Mouse (Mus musculus): ENCODE data around the gene Rangrf. TPM values are rescaled to one million over a fixed set of nuclear protein-coding genes. Genes with fewer than 3 reads are reported as not detected.
A peak's percentile ranks its signal among the peaks of the same experiment; 100 is the strongest.

Gene Rangrf
- total and polyA plus RNA-seq, 3 experiments, result 80.7 to 145 (median 100) TPM

DNA sequence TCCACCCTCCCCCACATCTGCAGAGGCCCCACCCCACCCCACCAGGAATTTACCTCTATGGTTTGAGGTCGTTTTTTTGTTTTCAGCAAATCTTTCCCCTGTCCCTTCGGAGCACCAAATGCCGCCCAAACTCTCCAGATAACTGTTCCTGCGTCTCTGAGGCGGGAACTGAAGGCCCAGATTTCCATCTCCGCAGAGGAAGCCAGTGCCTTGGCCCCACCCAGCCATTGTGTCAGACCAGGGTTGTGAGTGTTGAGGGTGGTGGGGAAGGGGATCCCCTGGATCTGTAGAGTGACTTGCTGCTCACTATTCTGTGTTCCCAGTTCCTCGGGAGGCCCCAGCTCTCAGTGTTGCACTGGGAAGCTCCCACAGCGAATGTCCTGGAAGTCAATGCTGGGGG lies 17.7 kb downstream of the Rangrf start, which contains the start of gene Arhgef15:
Gene Arhgef15 (minus strand): TSS at position 173 of the 400 bp plus-strand sequence.
- TF ChIP-seq CTCF (IDR thresholded peaks at IDR 0.05), result no peak
- peak; percentile 78 for TF ChIP-seq POLR2A (IDR thresholded peaks at IDR 0.05; ENCODE audit: insufficient read depth, low read depth, low read length)
- DNase-seq, result peak; percentile 49 to 58
- H3K4me1 ChIP-seq (ENCODE audit: control insufficient read depth, insufficient read depth, low read length), result peaks cover 6% of the 10 kb centered on the region
- WGBS, result 33% methylated on average over 8 of the region's 8 CpGs
- peaks cover 4% of the 10 kb centered on the region for H3K36me3 ChIP-seq (ENCODE audit: control insufficient read depth, insufficient read depth, low read length)
- peak within 1 kb of the TSS; percentile 70 for H3K9ac ChIP-seq (ENCODE audit: low read depth, low read length)
- peak within 1 kb of the TSS; percentile 64 for H3K4me3 ChIP-seq
- no peaks in the 10 kb centered on the region; the same call in 1 of the 2 replicates for H3K27me3 ChIP-seq (ENCODE audit: control insufficient read depth, insufficient read depth, low read length)
- no peaks in the 10 kb centered on the region for H3K79me2 ChIP-seq (replicated peaks; ENCODE audit: control insufficient read depth, insufficient read depth, low read length)
- H3K27ac ChIP-seq, result peak within 1 kb of the TSS; percentile 97
- intact Hi-C loops (cut with DNase I), result loop anchor here (2.0 to 5.0 kb wide), 2 partner anchors 53 to 140 kb away; partner anchors contain the start of gene Per1

DNA sequence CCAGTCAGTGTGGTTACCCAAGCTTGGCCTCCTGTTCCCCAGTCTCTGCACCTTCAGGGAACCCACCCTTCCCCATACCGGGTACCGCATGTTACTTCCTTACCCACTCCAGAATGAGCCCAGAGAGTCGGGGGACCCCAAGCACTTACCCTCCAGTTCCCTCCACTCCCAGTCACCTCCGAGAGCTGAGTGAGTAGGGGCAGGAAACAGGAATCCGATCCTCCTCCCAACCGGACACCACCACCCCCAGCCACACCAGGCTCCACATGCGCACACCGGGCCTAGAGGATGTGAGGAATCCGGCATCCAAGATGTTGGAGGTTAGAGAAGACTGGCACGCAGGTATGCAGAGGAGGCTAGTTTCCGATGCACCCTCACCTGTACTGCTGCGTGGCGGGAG lies 18.3 kb downstream of the Rangrf start:
- 30% methylated on average over 13 of the region's 13 CpGs for WGBS
- no peak for TF ChIP-seq CTCF (IDR thresholded peaks at IDR 0.05)
- TF ChIP-seq POLR2A (IDR thresholded peaks at IDR 0.05; ENCODE audit: insufficient read depth, low read depth, low read length), result peak; percentile 86
- TF ChIP-seq EP300 (IDR thresholded peaks at IDR 0.05; ENCODE audit: insufficient read depth, low read depth, low read length), result 0 out of 2 replicates have a peak, but pooled peaks have one; percentile 41
- H3K27ac ChIP-seq, result peak overlapping the region; percentile 97
- no peaks in the 10 kb centered on the region for H3K79me2 ChIP-seq (replicated peaks; ENCODE audit: control insufficient read depth, insufficient read depth, low read length)
- peak overlapping the region; percentile 70 for H3K9ac ChIP-seq (ENCODE audit: low read depth, low read length)
- peak; percentile 66 to 71 for DNase-seq
- H3K27me3 ChIP-seq (ENCODE audit: control insufficient read depth, insufficient read depth, low read length), result no peaks in the 10 kb centered on the region; the same call in 1 of the 2 replicates
- H3K4me1 ChIP-seq (ENCODE audit: control insufficient read depth, insufficient read depth, low read length), result peaks cover 7% of the 10 kb centered on the region
- intact Hi-C loops (cut with DNase I), result loop anchor here (1.0 to 5.0 kb wide), 3 partner anchors 45 to 141 kb away; partner anchors contain the start of gene Per1
- peak overlapping the region; percentile 64 for H3K4me3 ChIP-seq
- H3K36me3 ChIP-seq (ENCODE audit: control insufficient read depth, insufficient read depth, low read length), result peaks cover 7% of the 10 kb centered on the region

DNA sequence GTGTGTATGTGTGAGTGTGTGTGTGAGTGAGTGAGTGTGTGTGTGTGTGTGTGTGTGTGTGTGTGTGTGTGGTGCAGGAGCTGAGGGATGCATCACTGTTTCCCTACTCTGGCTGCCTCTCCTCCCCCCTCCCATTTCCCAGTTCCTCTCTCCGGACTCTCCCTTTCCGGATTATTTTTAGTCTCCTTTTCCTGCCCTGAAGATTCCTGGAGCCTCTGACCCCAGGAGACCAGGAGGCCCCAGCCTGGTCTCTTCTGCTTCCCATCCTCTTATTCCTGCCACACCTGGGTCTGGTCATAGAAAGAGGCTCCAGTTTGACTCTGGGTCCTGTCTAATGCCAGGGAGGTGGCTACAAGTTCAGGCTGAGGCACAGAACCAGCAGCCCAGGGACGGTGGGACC lies 18.9 kb downstream of the Rangrf start:
- H3K4me3 ChIP-seq, result peak overlapping the region; percentile 64
- peak overlapping the region; percentile 70 for H3K9ac ChIP-seq (ENCODE audit: low read depth, low read length)
- H3K27ac ChIP-seq, result peak overlapping the region; percentile 97
- intact Hi-C loops (cut with DNase I), result loop anchor here (1.0 to 5.0 kb wide), 3 partner anchors 45 to 141 kb away; partner anchors contain the start of gene Per1
- peak; percentile 57 to 72 for DNase-seq
- no peaks in the 10 kb centered on the region; the same call in 1 of the 2 replicates for H3K27me3 ChIP-seq (ENCODE audit: control insufficient read depth, insufficient read depth, low read length)
- H3K4me1 ChIP-seq (ENCODE audit: control insufficient read depth, insufficient read depth, low read length), result peaks cover 7% of the 10 kb centered on the region
- WGBS, result 20% methylated on average over 3 of the region's 3 CpGs
- peaks cover 7% of the 10 kb centered on the region for H3K36me3 ChIP-seq (ENCODE audit: control insufficient read depth, insufficient read depth, low read length)
- TF ChIP-seq POLR2A (IDR thresholded peaks at IDR 0.05; ENCODE audit: insufficient read depth, low read depth, low read length), result peak; percentile 51
- peak; percentile 81 for TF ChIP-seq EP300 (IDR thresholded peaks at IDR 0.05; ENCODE audit: insufficient read depth, low read depth, low read length)
- no peak for TF ChIP-seq CTCF (IDR thresholded peaks at IDR 0.05)
- no peaks in the 10 kb centered on the region for H3K79me2 ChIP-seq (replicated peaks; ENCODE audit: control insufficient read depth, insufficient read depth, low read length)

DNA sequence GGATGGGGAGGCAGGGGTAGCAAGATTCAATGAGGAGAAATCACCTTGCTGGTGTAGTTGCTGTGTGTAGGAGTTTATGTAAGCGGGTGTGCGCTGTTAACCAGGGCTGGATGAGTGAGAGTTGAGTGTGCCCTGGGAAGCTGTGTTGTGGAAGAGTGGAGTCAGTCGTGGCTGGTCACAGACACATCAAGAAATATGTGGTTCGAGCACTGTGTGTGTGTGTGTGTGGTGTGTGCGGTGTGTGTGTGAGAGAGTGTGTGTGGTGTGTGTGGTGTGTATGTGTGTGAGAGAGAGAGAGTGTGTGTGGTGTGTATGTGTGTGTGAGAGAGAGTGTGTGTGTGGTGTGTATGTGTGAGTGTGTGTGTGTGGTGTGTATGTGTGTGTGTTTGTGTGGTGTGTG lies 19.5 kb downstream of the Rangrf start:
- no peak for TF ChIP-seq EP300 (IDR thresholded peaks at IDR 0.05; ENCODE audit: insufficient read depth, low read depth, low read length)
- no peak for TF ChIP-seq POLR2A (IDR thresholded peaks at IDR 0.05; ENCODE audit: insufficient read depth, low read depth, low read length)
- no peak for TF ChIP-seq CTCF (IDR thresholded peaks at IDR 0.05)
- DNase-seq, result no peak
- peak overlapping the region; percentile 50; the same call in 1 of the 2 replicates for H3K4me3 ChIP-seq
- no peaks in the 10 kb centered on the region for H3K79me2 ChIP-seq (replicated peaks; ENCODE audit: control insufficient read depth, insufficient read depth, low read length)
- intact Hi-C loops (cut with DNase I), result loop anchor here (5.0 kb wide), 1 partner anchor 142 kb away; the partner anchor contains the start of gene Per1
- WGBS, result 45% methylated on average over 5 of the region's 5 CpGs
- H3K27ac ChIP-seq, result peak overlapping the region; percentile 33; the same call in 1 of the 2 replicates
- H3K36me3 ChIP-seq (ENCODE audit: control insufficient read depth, insufficient read depth, low read length), result peaks cover 7% of the 10 kb centered on the region
- H3K9ac ChIP-seq (ENCODE audit: low read depth, low read length), result peak overlapping the region; percentile 65
- H3K4me1 ChIP-seq (ENCODE audit: control insufficient read depth, insufficient read depth, low read length), result peaks cover 7% of the 10 kb centered on the region
- no peaks in the 10 kb centered on the region; the same call in 1 of the 2 replicates for H3K27me3 ChIP-seq (ENCODE audit: control insufficient read depth, insufficient read depth, low read length)

DNA sequence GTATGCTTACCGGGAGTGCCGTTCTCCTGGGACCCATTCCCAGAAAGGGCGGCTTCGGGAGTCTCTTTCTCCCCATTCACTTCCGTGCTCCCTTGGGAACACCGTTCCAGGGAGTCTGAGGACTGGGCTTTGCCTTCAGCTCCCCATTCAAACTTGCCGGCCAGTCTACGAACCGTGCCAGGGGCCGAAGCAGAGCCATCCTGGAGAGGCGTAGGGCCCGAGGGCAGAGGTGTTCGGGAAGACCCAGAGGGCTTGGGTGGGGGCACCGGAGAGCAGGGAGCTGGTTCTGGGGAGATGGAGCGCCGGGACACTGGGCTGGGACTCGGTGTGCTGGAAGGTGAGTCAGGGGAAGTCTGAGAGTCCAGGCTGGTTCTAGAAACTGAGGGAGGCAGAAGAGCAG lies 20.6 kb downstream of the Rangrf start:
- Histone ChIP-seq H3K4me3 (peak overlapping the region; percentile 50), H3K79me2 (replicated peaks; ENCODE audit: control insufficient read depth, insufficient read depth, low read length) (no peaks in the 10 kb centered on the region), H3K27me3 (ENCODE audit: control insufficient read depth, insufficient read depth, low read length) (no peaks in the 10 kb centered on the region; the same call in 1 of the 2 replicates), H3K27ac (peak overlapping the region; percentile 52), H3K9ac (ENCODE audit: low read depth, low read length) (peak overlapping the region; percentile 67), H3K36me3 (ENCODE audit: control insufficient read depth, insufficient read depth, low read length) (peaks cover 7% of the 10 kb centered on the region), H3K4me1 (ENCODE audit: control insufficient read depth, insufficient read depth, low read length) (peaks cover 7% of the 10 kb centered on the region)
- TF ChIP-seq CTCF (IDR thresholded peaks at IDR 0.05) (no peak), EP300 (IDR thresholded peaks at IDR 0.05; ENCODE audit: insufficient read depth, low read depth, low read length) (no peak), POLR2A (IDR thresholded peaks at IDR 0.05; ENCODE audit: insufficient read depth, low read depth, low read length) (no peak)
- DNase-seq, result no peak
- intact Hi-C loops (cut with DNase I), result no loop called here
- 2% methylated on average over 17 of the region's 17 CpGs for WGBS

DNA sequence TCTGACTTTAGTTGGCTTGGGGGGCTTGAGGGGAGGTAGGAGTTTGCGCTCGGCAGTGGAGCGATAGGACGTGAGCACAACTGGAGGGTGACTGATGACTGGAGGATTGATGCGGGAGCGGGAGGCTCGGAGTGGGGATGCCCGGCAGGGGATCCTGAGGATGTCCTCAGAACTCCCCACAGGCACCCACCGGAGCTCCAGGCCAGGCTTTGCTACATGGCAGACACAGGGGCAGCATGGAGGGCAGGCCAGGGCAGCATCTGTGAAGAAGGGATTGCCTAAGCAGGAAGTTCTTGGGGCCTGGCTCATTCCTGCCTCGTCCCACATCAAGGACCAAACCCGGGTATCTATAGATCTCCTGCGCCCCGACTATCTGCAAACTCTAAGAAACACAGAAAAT lies 21.1 kb downstream of the Rangrf start:
- TF ChIP-seq EP300 (IDR thresholded peaks at IDR 0.05; ENCODE audit: insufficient read depth, low read depth, low read length) (no peak), POLR2A (IDR thresholded peaks at IDR 0.05; ENCODE audit: insufficient read depth, low read depth, low read length) (no peak), CTCF (IDR thresholded peaks at IDR 0.05) (no peak)
- intact Hi-C loops (cut with DNase I), result no loop called here
- H3K79me2 ChIP-seq (replicated peaks; ENCODE audit: control insufficient read depth, insufficient read depth, low read length), result no peaks in the 10 kb centered on the region
- H3K27me3 ChIP-seq (ENCODE audit: control insufficient read depth, insufficient read depth, low read length), result no peaks in the 10 kb centered on the region; the same call in 1 of the 2 replicates
- peaks cover 7% of the 10 kb centered on the region for H3K4me1 ChIP-seq (ENCODE audit: control insufficient read depth, insufficient read depth, low read length)
- peak overlapping the region; percentile 58 for H3K9ac ChIP-seq (ENCODE audit: low read depth, low read length)
- H3K36me3 ChIP-seq (ENCODE audit: control insufficient read depth, insufficient read depth, low read length), result peaks cover 7% of the 10 kb centered on the region
- peak overlapping the region; percentile 50 for H3K4me3 ChIP-seq
- DNase-seq, result no peak
- 20% methylated on average over 13 of the region's 13 CpGs for WGBS
- H3K27ac ChIP-seq, result peak overlapping the region; percentile 52
